In genomic region chr11:86627649-86628048, GRCm38 (mm10) we compare ENCODE assay signal across 29 mouse cellular contexts. TPM values are rescaled to one million over a fixed set of nuclear protein-coding genes. Genes with fewer than 3 reads are reported as not detected.
DNase-seq lines count a peak whose midpoint lies in the region; ATAC-seq and TF ChIP-seq lines count a peak whose summit lies in the region.
"Had no signal": no experiment of that assay in that cellular context is flagged by ENCODE, and none has a peak within 500 bp of the region (broad histone marks: within the 10 kb centered on the region; RNA-seq: fewer than 3 reads in every experiment).

No protein-coding gene starts in this region.

- no peak overlapping the region for H3K4me2 ChIP-seq in liver, postnatal 0 days (ENCODE audit: low read depth, low read length)
- H3K4me2 ChIP-seq: limb, embryonic 15.5 days; neural tube, embryonic 12.5 days; stomach, embryonic 15.5 days had no signal

- no peaks in the 10 kb centered on the region for H3K27me3 ChIP-seq in liver, postnatal 0 days (ENCODE audit: insufficient read depth, low read length)
- H3K27me3 ChIP-seq: limb, embryonic 15.5 days; neural tube, embryonic 12.5 days; Patski; stomach, embryonic 15.5 days had no signal

- TF ChIP-seq CTCF in layer of hippocampus, adult 2 months (conservative IDR thresholded peaks at IDR 0.05), result 0 out of 2 replicates have a peak, but pooled peaks have one; percentile 7
- TF ChIP-seq CTCF in embryonic fibroblast, embryonic 13.5 days (IDR thresholded peaks at IDR 0.05; ENCODE audit: borderline replicate concordance, insufficient read depth, low read length), result no peak
- TF ChIP-seq CTCF in liver, postnatal 0 days (IDR thresholded peaks at IDR 0.05; ENCODE audit: low read depth), result peak; percentile 27

- peak; percentile 23 for DNase-seq in CD4-positive, CD25-positive, alpha-beta regulatory T cell, adult 2 months (ENCODE audit: low read depth, low spot score)
- DNase-seq in layer of hippocampus, adult 2 months (ENCODE audit: low spot score in 2 of 2), result no peak
- no peak for DNase-seq in layer of hippocampus, postnatal 14 days (ENCODE audit: low spot score in 2 of 2)
- DNase-seq in liver, postnatal 0 days, result no peak
- no peak for DNase-seq in ovary, adult 18-20 months (ENCODE audit: low spot score)
- DNase-seq: adrenal gland, postnatal 14 days; cerebellum, adult 11 months; cerebellum, adult 9-10 months; cerebellum, postnatal 36 days; gastrocnemius, adult 2 months; gastrocnemius, postnatal 36 days; heart, postnatal 14 days; kidney, postnatal 25 days; layer of hippocampus, postnatal 36 days; lung, adult 2 months; lung, postnatal 14 days; thymus, postnatal 14 days had no signal

- peaks cover 11% of the 10 kb centered on the region for H3K4me1 ChIP-seq in embryonic fibroblast, embryonic 13.5 days (ENCODE audit: control insufficient read depth, insufficient read depth, low read length)
- peaks cover 11% of the 10 kb centered on the region; the same call in 1 of the 2 replicates for H3K4me1 ChIP-seq in liver, postnatal 0 days (ENCODE audit: insufficient read depth)
- H3K4me1 ChIP-seq: limb, embryonic 10.5 days; limb, embryonic 15.5 days; midbrain, embryonic 10.5 days; neural tube, embryonic 12.5 days; stomach, embryonic 15.5 days had no signal

- no peak overlapping the region for H3K9ac ChIP-seq in liver, postnatal 0 days (replicated peaks)
- H3K9ac ChIP-seq: limb, embryonic 15.5 days; neural tube, embryonic 12.5 days; stomach, embryonic 15.5 days had no signal

- ATAC-seq in CD4-positive, CD25-positive, alpha-beta regulatory T cell, adult 4 months, result no peak
- no peak for ATAC-seq in liver, postnatal 0 days
- no peak for ATAC-seq in frontal cortex, adult (ENCODE audit: low TSS enrichment)
- ATAC-seq: forebrain, embryonic 14.5 days; hindbrain, embryonic 16.5 days; Patski had no signal

- no peak overlapping the region for H3K4me3 ChIP-seq in layer of hippocampus, adult 2 months
- no peak overlapping the region for H3K4me3 ChIP-seq in embryonic fibroblast, embryonic 13.5 days (ENCODE audit: insufficient read depth, low read length)
- H3K4me3 ChIP-seq in liver, postnatal 0 days (ENCODE audit: low read depth, low read length), result no peak overlapping the region
- H3K4me3 ChIP-seq: gastrocnemius, adult 2 months; limb, embryonic 10.5 days; limb, embryonic 15.5 days; midbrain, embryonic 10.5 days; myocyte; neural tube, embryonic 12.5 days; stomach, embryonic 15.5 days had no signal

- no peak for TF ChIP-seq POLR2A in embryonic fibroblast, embryonic 13.5 days (IDR thresholded peaks at IDR 0.05; ENCODE audit: low read depth, low read length)

- H3K9me3 ChIP-seq in liver, postnatal 0 days (ENCODE audit: low read length), result no peaks in the 10 kb centered on the region
- H3K9me3 ChIP-seq: limb, embryonic 10.5 days; limb, embryonic 15.5 days; midbrain, embryonic 10.5 days; neural tube, embryonic 12.5 days; stomach, embryonic 15.5 days had no signal

- H3K36me3 ChIP-seq in liver, postnatal 0 days (replicated peaks; ENCODE audit: insufficient read depth, low read length), result peaks cover 10% of the 10 kb centered on the region
- H3K36me3 ChIP-seq: stomach, embryonic 15.5 days had no signal

- H3K27ac ChIP-seq in layer of hippocampus, adult 2 months, result no peak overlapping the region
- H3K27ac ChIP-seq in embryonic fibroblast, embryonic 13.5 days (ENCODE audit: insufficient read depth, low read length), result peak overlapping the region; percentile 34; the same call in 1 of the 2 replicates
- no peak overlapping the region for H3K27ac ChIP-seq in liver, postnatal 0 days (ENCODE audit: low read depth)
- H3K27ac ChIP-seq: gastrocnemius, adult 2 months; limb, embryonic 10.5 days; limb, embryonic 15.5 days; midbrain, embryonic 10.5 days; neural tube, embryonic 12.5 days; stomach, embryonic 15.5 days had no signal

- no peak for TF ChIP-seq EP300 in liver, postnatal 0 days (IDR thresholded peaks at IDR 0.05; ENCODE audit: low read depth)

RNA-seq across cellular contexts. Expression of gene Vmp1, which starts 56.0 kb away (rescaled TPM):
- 100 to 1,000 TPM; 405 to 430 TPM for polyA plus RNA-seq in CD4-positive, CD25-positive, alpha-beta regulatory T cell, adult 4 months (2017; shearing (Covaris generic))
- total RNA-seq in layer of hippocampus, adult 2 months (2021), result 100 to 1,000 TPM; 111 to 139 TPM
- 100 to 1,000 TPM; 129 to 130 TPM for total RNA-seq in layer of hippocampus, postnatal 14 days (2021)
- 525 and 577 TPM in 2 replicates for polyA plus RNA-seq in embryonic fibroblast, embryonic 13.5 days (2011; ENCODE audit: insufficient read length, low read depth, missing spikeins)
- 110 and 125 TPM in 2 replicates for polyA plus RNA-seq in liver, postnatal 0 days (2015; fragmentation: Nextera tagmentation; extraction: Ambion mirVana)

RNA-seq across cellular contexts. Expression of gene Ptrh2, which starts 56.1 kb away (rescaled TPM):
- 10 to 100 TPM in 1 of 2 experiments, 1 to 10 TPM in 1; 9.8 to 10.7 TPM for polyA plus RNA-seq in CD4-positive, CD25-positive, alpha-beta regulatory T cell, adult 4 months (2017; shearing (Covaris generic))
- 10 to 100 TPM in 1 of 2 experiments, 1 to 10 TPM in 1; 9.0 to 10.1 TPM for total RNA-seq in layer of hippocampus, adult 2 months (2021)
- 10 to 100 TPM in 1 of 2 experiments, 1 to 10 TPM in 1; 9.9 to 10.2 TPM for total RNA-seq in layer of hippocampus, postnatal 14 days (2021)
- polyA plus RNA-seq in embryonic fibroblast, embryonic 13.5 days (2011; ENCODE audit: insufficient read length, low read depth, missing spikeins), result 18.3 and 19.1 TPM in 2 replicates
- 12.7 and 13.3 TPM in 2 replicates for polyA plus RNA-seq in liver, postnatal 0 days (2015; fragmentation: Nextera tagmentation; extraction: Ambion mirVana)
